Mouse (Mus musculus): ENCODE measurements around the gene Sptssb. TPM values are rescaled to one million over a fixed set of nuclear protein-coding genes. Genes with fewer than 3 reads are reported as not detected.

Gene Sptssb
- 0.21 and 0.30 TPM in 2 replicates for polyA plus RNA-seq (2015; fragmentation: Nextera tagmentation; extraction: Ambion mirVana)

DNA sequence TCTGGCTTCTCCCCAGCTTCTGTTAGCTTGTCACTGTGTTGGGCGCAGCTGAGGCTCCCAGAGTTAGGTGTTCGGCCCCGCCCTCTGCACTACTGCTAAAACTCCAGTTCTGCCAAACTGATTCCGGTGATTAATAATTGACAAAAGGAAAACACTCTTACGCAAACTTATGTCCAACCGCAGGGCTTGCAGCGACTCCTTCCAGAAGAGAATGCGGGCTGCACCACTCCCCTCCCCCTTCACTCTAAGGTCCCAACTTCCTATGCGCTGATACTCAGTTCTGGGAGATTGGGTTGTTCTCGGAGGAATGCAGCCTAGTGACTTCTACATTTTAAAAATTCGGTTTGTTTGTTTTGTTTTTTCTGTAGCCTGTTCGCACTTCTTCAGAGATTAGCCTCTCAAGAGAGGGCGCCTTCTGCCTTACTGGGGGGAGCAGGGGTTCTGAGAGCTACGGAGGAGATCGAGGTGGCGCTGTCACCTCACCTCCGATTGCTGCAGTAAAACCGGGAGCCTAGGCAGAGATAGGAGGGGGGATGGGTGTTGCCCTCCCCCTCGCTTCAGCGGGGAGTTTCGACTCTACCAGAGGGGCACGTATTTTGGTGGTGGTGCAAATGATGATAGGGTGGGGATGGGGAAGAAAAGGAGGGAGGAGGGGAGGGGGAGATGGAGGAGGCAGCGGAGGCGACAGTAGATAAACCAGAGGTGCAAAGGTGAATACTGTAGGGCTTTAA lies at the start of gene Sptssb:
Gene Sptssb, minus strand, starts transcription at position 83 of the 731 bp plus-strand sequence.
- peak; percentile 85 for ATAC-seq (ENCODE audit: low read depth)
- no peak within 1 kb of the TSS for H3K27ac ChIP-seq (ENCODE audit: low read length)

DNA sequence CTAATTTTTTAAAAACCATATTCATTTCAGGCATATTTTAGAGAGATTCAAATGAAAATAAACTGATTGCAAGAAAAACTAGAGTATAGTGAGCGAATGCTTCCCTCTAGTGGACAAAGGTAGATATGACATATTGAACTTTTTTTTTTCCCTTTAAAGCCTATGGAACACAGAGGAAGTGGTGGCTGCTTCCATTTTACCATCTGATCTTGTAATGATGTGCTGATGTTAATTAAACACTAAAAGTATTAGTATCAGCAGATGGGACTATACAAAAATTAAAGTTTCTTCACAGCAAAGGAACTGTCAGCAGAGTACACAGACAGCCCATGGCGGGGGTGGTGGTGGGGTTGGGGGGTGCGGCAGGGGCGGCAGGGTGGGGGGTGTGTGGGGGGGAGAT lies 48.3 kb upstream of the Sptssb start:
- Histone ChIP-seq H3K4me2 (ENCODE audit: low read depth, low read length) (no peak overlapping the region), H3K9ac (ENCODE audit: low read depth, low read length) (no peak overlapping the region), H3K27ac (ENCODE audit: low read length) (no peak overlapping the region), H3K9me3 (replicated peaks; ENCODE audit: control insufficient read depth, low read length) (no peaks in the 10 kb centered on the region), H3K4me1 (ENCODE audit: control insufficient read depth, low read depth, low read length) (no peaks in the 10 kb centered on the region), H3K27me3 (ENCODE audit: control insufficient read depth, insufficient read depth, low read depth, low read length) (no peaks in the 10 kb centered on the region), H3K4me3 (ENCODE audit: low read depth, low read length) (no peak overlapping the region), H3K36me3 (ENCODE audit: control insufficient read depth, insufficient read depth) (no peaks in the 10 kb centered on the region)
- 48% methylated on average over 4 of the region's 4 CpGs for WGBS (ENCODE audit: insufficient replicate concordance)
- ATAC-seq (ENCODE audit: low read depth): no peak

More for the DNA sequence above, at the start of gene Sptssb:
- Histone ChIP-seq H3K36me3 (ENCODE audit: control insufficient read depth, insufficient read depth) (no peaks in the 10 kb centered on the region), H3K4me3 (ENCODE audit: low read depth, low read length) (peak within 1 kb of the TSS; percentile 46), H3K27me3 (ENCODE audit: control insufficient read depth, insufficient read depth, low read depth, low read length) (peaks cover 7% of the 10 kb centered on the region), H3K9me3 (replicated peaks; ENCODE audit: control insufficient read depth, low read length) (no peaks in the 10 kb centered on the region), H3K4me1 (ENCODE audit: control insufficient read depth, low read depth, low read length) (no peaks in the 10 kb centered on the region), H3K4me2 (ENCODE audit: low read depth, low read length) (peak within 1 kb of the TSS; percentile 49), H3K9ac (ENCODE audit: low read depth, low read length) (no peak within 1 kb of the TSS)
- 3% methylated on average over 24 of the region's 24 CpGs for WGBS (ENCODE audit: insufficient replicate concordance)

DNA sequence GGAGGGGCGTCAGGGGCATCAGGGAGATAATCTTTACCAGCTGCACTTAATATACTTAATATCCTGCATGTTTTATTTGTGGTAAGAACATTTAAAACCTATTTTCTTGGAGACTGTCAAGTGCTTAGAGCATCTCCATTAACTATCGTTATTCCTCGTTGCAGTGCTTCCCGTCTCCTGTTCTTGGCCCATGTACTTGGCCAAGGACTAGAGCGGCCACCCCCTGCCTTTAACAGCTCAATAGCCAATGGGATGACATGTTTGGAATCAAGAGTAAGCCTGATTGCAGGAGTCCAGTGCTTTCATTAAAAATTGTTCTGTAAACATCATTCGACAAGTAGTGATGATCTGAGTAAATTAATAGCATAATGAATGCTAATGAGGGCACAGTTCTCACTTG lies 47.8 kb upstream of the Sptssb start:
- H3K27me3 ChIP-seq (ENCODE audit: control insufficient read depth, insufficient read depth, low read depth, low read length): no peaks in the 10 kb centered on the region
- no peak overlapping the region for H3K4me3 ChIP-seq (ENCODE audit: low read depth, low read length)
- no peak overlapping the region for H3K4me2 ChIP-seq (ENCODE audit: low read depth, low read length)
- H3K36me3 ChIP-seq (ENCODE audit: control insufficient read depth, insufficient read depth): no peaks in the 10 kb centered on the region
- no peaks in the 10 kb centered on the region for H3K9me3 ChIP-seq (replicated peaks; ENCODE audit: control insufficient read depth, low read length)
- ATAC-seq (ENCODE audit: low read depth): no peak
- H3K9ac ChIP-seq (ENCODE audit: low read depth, low read length): no peak overlapping the region
- H3K27ac ChIP-seq (ENCODE audit: low read length): no peak overlapping the region
- WGBS (ENCODE audit: insufficient replicate concordance): 47% methylated on average over 6 of the region's 6 CpGs
- no peaks in the 10 kb centered on the region for H3K4me1 ChIP-seq (ENCODE audit: control insufficient read depth, low read depth, low read length)

DNA sequence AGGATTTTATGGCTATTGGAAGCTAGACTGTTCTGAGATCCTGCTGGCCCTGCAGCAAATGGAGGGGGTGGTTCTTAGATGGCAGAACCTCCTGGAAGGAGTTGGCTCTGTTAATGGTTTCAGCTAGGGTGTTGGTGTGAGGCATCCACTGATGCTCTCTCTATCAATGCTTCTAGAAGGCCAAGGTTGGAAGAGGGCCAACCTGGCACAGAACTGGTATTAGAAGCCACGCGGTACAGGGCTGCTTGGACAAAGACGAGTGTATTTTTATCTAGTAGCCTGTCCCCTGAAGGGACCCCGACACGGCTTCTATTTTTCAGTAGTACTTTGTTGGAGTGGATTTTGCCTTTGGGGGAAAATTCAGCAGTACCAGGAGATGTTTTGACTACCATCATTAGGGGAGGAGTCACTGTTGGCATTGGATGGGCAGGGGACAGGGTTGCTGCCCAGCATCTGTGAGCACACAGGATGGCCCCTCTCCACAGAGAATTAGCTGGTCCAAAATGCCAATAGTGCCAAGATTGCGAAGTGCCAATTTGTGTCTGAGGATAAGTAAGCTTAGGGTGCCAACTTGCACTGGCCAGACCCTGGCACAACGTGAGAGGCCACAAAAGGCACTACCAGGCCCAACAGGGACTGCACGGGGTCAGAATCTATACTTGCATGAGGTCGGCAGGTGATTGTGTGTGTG lies 43.2 kb upstream of the Sptssb start:
- ATAC-seq (ENCODE audit: low read depth): no peak
- no peaks in the 10 kb centered on the region for H3K4me1 ChIP-seq (ENCODE audit: control insufficient read depth, low read depth, low read length)

DNA sequence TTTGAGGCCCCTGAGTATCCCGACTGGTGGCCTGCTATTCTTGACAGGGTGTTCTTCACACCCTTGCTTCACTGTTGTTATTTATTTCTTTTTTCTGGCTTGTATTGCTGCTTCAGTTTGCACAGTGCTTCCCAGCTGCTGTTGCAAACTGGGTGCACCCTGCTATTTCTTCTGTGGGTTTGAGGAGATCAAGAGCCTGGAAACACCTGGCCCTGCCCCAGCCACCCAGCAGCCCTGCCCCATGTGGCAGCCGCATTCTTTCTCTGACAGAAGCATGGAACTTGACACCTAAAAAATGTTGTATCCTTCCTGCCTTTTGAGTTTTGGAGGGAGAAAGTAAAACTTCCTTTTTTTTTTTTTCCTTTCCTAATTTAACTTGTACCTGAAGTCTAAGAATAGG lies 42.6 kb upstream of the Sptssb start:
- H3K4me2 ChIP-seq (ENCODE audit: low read depth, low read length): no peak overlapping the region
- no peaks in the 10 kb centered on the region for H3K36me3 ChIP-seq (ENCODE audit: control insufficient read depth, insufficient read depth)
- no peak for ATAC-seq (ENCODE audit: low read depth)
- H3K9ac ChIP-seq (ENCODE audit: low read depth, low read length): no peak overlapping the region
- no peak overlapping the region for H3K27ac ChIP-seq (ENCODE audit: low read length)
- H3K4me3 ChIP-seq (ENCODE audit: low read depth, low read length): no peak overlapping the region
- WGBS (ENCODE audit: insufficient replicate concordance): 23% methylated on average over 2 of the region's 2 CpGs
- H3K4me1 ChIP-seq (ENCODE audit: control insufficient read depth, low read depth, low read length): no peaks in the 10 kb centered on the region
- H3K27me3 ChIP-seq (ENCODE audit: control insufficient read depth, insufficient read depth, low read depth, low read length): no peaks in the 10 kb centered on the region
- no peaks in the 10 kb centered on the region for H3K9me3 ChIP-seq (replicated peaks; ENCODE audit: control insufficient read depth, low read length)

More for the DNA sequence above, 43.2 kb upstream of the Sptssb start:
- Histone ChIP-seq H3K9me3 (replicated peaks; ENCODE audit: control insufficient read depth, low read length) (no peaks in the 10 kb centered on the region), H3K4me2 (ENCODE audit: low read depth, low read length) (no peak overlapping the region), H3K4me3 (ENCODE audit: low read depth, low read length) (no peak overlapping the region), H3K27me3 (ENCODE audit: control insufficient read depth, insufficient read depth, low read depth, low read length) (no peaks in the 10 kb centered on the region), H3K9ac (ENCODE audit: low read depth, low read length) (no peak overlapping the region), H3K27ac (ENCODE audit: low read length) (no peak overlapping the region), H3K36me3 (ENCODE audit: control insufficient read depth, insufficient read depth) (no peaks in the 10 kb centered on the region)
- 70% methylated on average over 9 of the region's 9 CpGs for WGBS (ENCODE audit: insufficient replicate concordance)

DNA sequence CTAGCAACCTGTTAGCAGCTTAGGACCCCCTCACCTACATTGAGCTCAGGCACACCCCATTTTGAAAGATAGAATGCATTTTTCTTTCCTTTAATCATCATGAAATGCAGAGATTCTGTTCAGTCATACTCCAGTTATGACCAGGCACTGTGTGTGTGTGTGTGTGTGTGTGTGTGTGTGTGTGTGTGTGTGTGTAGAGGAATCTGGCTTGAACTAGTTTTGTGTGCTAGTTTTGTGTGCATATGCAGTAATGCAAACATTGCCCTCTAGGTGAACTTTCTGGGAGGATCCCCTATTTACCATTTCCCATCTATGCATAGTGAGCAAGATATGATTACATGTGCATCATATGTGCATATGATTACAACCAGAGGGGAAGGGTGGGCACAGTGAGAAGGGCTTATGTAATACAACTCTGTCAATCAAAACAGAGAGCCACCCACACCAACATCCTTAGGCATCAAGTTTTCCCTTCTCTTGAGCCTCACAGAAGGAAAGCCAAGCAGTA lies 42.2 kb upstream of the Sptssb start:
- Histone ChIP-seq H3K4me3 (ENCODE audit: low read depth, low read length) (no peak overlapping the region), H3K27ac (ENCODE audit: low read length) (no peak overlapping the region), H3K9ac (ENCODE audit: low read depth, low read length) (no peak overlapping the region), H3K9me3 (replicated peaks; ENCODE audit: control insufficient read depth, low read length) (no peaks in the 10 kb centered on the region), H3K4me1 (ENCODE audit: control insufficient read depth, low read depth, low read length) (no peaks in the 10 kb centered on the region), H3K27me3 (ENCODE audit: control insufficient read depth, insufficient read depth, low read depth, low read length) (no peaks in the 10 kb centered on the region), H3K36me3 (ENCODE audit: control insufficient read depth, insufficient read depth) (no peaks in the 10 kb centered on the region), H3K4me2 (ENCODE audit: low read depth, low read length) (no peak overlapping the region)
- ATAC-seq (ENCODE audit: low read depth): no peak

DNA sequence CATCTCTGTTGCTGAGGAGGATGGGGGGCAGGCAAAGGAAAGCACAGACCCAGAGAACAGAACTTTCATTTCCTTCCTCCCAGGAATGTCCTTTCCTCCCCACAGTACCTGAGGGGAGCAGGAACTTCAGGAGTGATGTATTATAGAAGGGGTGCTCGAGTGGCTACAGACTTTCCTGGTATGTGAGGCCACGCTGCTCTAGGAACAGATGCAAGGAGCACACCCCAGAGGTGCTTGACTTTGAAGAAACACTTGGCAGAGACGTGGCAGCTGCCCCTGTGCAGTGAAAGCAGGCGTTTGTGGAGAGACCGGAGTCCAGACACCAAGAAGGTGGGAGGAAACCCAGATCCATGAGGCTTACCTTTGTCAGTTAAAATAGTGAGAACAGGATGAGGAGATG lies 40.6 kb upstream of the Sptssb start:
- no peak overlapping the region for H3K4me2 ChIP-seq (ENCODE audit: low read depth, low read length)
- H3K9ac ChIP-seq (ENCODE audit: low read depth, low read length): no peak overlapping the region
- H3K4me1 ChIP-seq (ENCODE audit: control insufficient read depth, low read depth, low read length): no peaks in the 10 kb centered on the region
- WGBS (ENCODE audit: insufficient replicate concordance): 45% methylated on average over 5 of the region's 5 CpGs
- no peaks in the 10 kb centered on the region for H3K36me3 ChIP-seq (ENCODE audit: control insufficient read depth, insufficient read depth)
- no peak overlapping the region for H3K27ac ChIP-seq (ENCODE audit: low read length)
- no peak overlapping the region for H3K4me3 ChIP-seq (ENCODE audit: low read depth, low read length)
- no peaks in the 10 kb centered on the region for H3K27me3 ChIP-seq (ENCODE audit: control insufficient read depth, insufficient read depth, low read depth, low read length)
- H3K9me3 ChIP-seq (replicated peaks; ENCODE audit: control insufficient read depth, low read length): no peaks in the 10 kb centered on the region
- no peak for ATAC-seq (ENCODE audit: low read depth)

DNA sequence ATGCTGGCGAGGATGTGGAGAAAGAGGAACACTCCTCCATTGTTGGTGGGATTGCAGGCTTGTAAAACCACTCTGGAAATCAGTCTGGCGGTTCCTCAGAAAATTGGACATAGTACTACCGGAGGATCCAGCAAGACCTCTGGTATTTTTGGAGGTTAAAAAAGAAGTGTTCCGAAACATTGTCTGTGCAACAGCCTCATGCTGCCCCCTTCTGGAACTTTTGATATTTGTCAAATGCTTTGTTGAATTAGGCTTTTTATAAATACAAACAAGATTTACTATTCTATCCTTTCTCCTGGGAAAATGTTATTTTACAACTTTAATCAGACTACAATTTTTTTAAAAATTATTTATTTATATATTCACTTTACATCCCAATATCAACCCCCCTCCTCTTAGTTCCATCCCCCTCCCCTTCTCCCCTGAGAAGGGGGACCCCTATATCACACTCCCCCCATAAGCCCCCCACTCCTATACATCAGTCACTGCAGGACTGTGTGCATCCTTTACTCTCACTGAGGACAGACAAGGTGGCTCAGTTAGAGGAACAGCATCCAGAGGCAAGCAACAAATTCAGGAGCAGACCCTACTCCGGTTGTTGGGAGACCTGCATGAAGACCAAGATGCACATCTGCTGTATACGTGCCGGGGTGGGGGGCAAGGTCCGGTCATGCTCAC lies 38.3 kb upstream of the Sptssb start:
- H3K9ac ChIP-seq (ENCODE audit: low read depth, low read length): no peak overlapping the region
- H3K4me1 ChIP-seq (ENCODE audit: control insufficient read depth, low read depth, low read length): no peaks in the 10 kb centered on the region
- H3K9me3 ChIP-seq (replicated peaks; ENCODE audit: control insufficient read depth, low read length): no peaks in the 10 kb centered on the region
- no peaks in the 10 kb centered on the region for H3K36me3 ChIP-seq (ENCODE audit: control insufficient read depth, insufficient read depth)
- WGBS (ENCODE audit: insufficient replicate concordance): 56% methylated on average over 7 of the region's 8 CpGs
- no peak overlapping the region for H3K4me3 ChIP-seq (ENCODE audit: low read depth, low read length)
- no peak overlapping the region for H3K4me2 ChIP-seq (ENCODE audit: low read depth, low read length)
- ATAC-seq (ENCODE audit: low read depth): no peak
- no peaks in the 10 kb centered on the region for H3K27me3 ChIP-seq (ENCODE audit: control insufficient read depth, insufficient read depth, low read depth, low read length)
- no peak overlapping the region for H3K27ac ChIP-seq (ENCODE audit: low read length)

DNA sequence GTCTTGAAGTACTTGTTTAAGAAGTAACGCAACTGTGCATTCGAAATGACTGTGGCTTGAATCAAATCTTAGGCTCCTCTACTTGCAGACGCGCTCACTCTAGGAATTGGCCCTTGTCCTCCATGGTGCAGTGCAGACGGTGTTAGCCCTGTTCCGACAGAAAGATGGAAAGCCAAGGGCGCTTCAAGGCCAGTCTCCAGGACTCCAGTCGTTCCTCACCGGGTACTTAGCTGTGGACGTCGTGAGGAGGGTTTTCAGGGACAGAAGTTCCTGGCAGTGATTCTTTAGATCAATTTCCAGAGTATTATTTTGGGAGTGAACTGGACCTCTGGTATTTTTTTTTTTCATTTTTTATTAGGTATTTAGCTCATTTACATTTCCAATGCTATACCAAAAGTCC lies 35.8 kb upstream of the Sptssb start:
- H3K27ac ChIP-seq (ENCODE audit: low read length): no peak overlapping the region
- H3K4me1 ChIP-seq (ENCODE audit: control insufficient read depth, low read depth, low read length): no peaks in the 10 kb centered on the region
- 75% methylated on average over 11 of the region's 11 CpGs for WGBS (ENCODE audit: insufficient replicate concordance)
- H3K9ac ChIP-seq (ENCODE audit: low read depth, low read length): no peak overlapping the region
- no peaks in the 10 kb centered on the region for H3K27me3 ChIP-seq (ENCODE audit: control insufficient read depth, insufficient read depth, low read depth, low read length)
- H3K9me3 ChIP-seq (replicated peaks; ENCODE audit: control insufficient read depth, low read length): no peaks in the 10 kb centered on the region
- no peak for ATAC-seq (ENCODE audit: low read depth)
- H3K36me3 ChIP-seq (ENCODE audit: control insufficient read depth, insufficient read depth): no peaks in the 10 kb centered on the region
- H3K4me2 ChIP-seq (ENCODE audit: low read depth, low read length): no peak overlapping the region
- H3K4me3 ChIP-seq (ENCODE audit: low read depth, low read length): no peak overlapping the region

Data from liver, embryonic 16.5 days (tissue).